Mouse (Mus musculus) v-Abl transformed pro-B cells (cell line): ENCODE results near the gene Serac1.

Source experiments
- in situ Hi-C, 2 experiments: fragments of 400-800 bp; cut with MboI; formaldehyde crosslinking; loops; one replicate each; pipeline ENCODE4 v1.15.1; 2025; ENCODE audit not compliant: unreplicated experiment in 2 of 2

The Serac1 gene

GRCm38 (mm10) chr17:6073405-6073804, 6.1 kb downstream of the Serac1 start:
- in situ Hi-C loops, result no loop called here

GRCm38 (mm10) chr17:6069866-6070265, 9.7 kb downstream of the Serac1 start:
- in situ Hi-C loops, result no loop called here

GRCm38 (mm10) chr17:6067613-6068012, 11.9 kb downstream of the Serac1 start:
- in situ Hi-C loops, result no loop called here

- in situ Hi-C loops, result no loop called here
Observed at GRCm38 (mm10) chr17:6066021-6066420, 13.5 kb downstream of the Serac1 start.

DNA sequence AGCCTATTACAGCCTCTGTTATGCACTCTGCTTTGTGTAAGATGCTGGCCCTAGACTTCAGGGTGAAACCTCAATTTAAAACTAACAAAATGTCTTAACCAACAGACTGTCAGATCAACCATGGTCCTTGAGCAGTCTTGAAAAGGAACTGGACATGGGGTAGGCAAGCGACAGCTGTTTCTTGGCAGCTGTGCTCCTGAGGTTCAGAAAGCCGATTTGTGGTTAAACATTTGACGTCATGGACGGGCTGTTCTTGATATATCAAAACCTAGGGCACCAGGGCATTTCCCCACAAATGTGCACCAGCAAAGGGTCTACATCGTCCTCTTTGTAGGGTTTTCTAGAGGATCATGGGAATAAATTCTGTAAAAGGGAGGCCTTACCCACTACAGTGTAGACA, 16.0 kb downstream of the Serac1 start:
- in situ Hi-C loops, result no loop called here

DNA sequence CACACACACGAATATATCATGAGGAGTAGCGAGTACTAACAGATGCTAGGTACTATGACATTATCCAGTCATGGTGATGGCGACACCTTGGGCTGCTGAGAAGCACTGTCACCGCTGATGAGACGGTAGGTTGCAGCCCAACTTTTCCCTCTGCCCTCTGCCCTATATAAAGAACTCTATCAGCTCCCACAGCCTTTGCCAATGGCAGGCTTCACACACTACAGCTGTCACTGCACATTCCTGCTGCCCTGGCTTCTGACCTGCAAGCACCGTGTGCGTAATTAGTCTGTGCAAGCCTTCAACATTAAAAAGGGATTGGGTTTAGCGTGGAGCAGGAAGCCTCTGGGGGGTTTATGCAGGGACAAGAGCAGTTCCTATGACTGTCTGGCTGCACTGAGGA, 16.7 kb downstream of the Serac1 start:
- in situ Hi-C loops, result no loop called here

GRCm38 (mm10) chr17:6054934-6055355, 24.6 kb downstream of the Serac1 start:
- in situ Hi-C loops, result no loop called here

DNA sequence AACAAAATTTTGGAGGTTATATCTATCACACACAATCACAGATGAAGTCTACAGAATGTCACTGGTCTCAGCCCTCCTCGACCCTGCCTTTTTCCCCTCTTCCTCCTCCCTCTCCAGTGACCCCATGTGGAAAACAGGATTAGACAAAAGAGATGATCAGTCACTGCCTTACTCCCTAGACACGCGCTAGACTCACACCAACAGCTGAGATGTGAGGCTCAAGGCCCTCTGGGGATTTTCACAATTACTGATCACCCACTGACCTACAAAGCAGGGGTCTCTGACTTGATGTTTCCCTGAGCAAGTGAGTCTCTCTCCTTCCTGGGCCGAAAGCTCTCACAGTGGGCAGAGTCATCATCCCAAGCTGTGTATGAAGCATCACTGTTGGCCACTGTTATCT, 26.7 kb downstream of the Serac1 start:
- in situ Hi-C loops, result no loop called here

GRCm38 (mm10) chr17:6037507-6037906, 42.0 kb downstream of the Serac1 start:
- in situ Hi-C loops, result no loop called here

DNA sequence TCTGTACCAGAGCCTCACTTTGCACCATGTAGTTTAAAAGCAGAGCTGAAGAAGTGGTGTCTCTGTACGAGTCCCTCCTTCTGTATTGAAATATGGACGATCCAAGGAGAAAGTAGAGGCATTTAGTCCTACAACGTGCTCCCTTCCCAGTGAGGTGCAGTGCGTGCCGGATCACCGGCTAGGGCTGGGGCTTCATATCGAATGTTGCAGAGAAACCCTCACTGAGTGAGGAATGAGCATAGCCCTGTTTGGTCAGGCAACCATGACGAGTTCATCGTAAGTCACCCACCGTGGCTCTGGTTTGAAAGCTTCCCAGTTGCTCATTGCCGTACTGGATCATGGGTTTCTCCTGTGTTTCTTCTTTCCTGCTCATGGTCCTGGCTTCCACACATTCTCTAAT, 42.7 kb downstream of the Serac1 start:
- in situ Hi-C loops, result no loop called here

- in situ Hi-C loops, result no loop called here
Observed at GRCm38 (mm10) chr17:6036458-6036857, 43.1 kb downstream of the Serac1 start.

- in situ Hi-C loops, result no loop called here
Observed at GRCm38 (mm10) chr17:6035661-6036060, 43.9 kb downstream of the Serac1 start.

DNA sequence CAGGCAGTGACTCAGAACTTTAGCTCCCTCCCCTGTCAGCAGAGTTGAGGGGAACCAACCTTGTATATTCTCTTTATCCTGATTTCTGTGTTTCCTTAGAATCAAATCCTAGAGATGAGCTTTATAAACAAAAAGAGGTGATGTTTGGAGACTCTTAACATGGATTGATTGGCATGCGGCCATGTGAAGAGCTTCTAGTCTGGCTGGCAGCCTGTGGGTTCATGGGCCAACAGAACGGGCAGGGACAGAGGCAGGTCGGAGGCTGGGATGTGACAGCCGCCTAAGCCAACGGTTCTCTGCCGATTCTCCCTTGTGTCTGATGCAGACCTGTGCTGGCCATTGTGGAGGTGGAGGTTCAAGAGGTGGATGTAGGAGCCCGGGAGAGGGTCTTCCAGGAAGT, 53.7 kb downstream of the Serac1 start:
- in situ Hi-C loops, result no loop called here

- in situ Hi-C loops, result loop anchor here (5.0 to 25.0 kb wide), 3 partner anchors 84 to 589 kb away; no protein-coding TSS in a partner anchor
Observed at GRCm38 (mm10) chr17:6021374-6021789, 58.2 kb downstream of the Serac1 start.

GRCm38 (mm10) chr17:6020636-6021035, 58.9 kb downstream of the Serac1 start:
- in situ Hi-C loops, result loop anchor here (5.0 to 25.0 kb wide), 3 partner anchors 83 to 588 kb away; no protein-coding TSS in a partner anchor

GRCm38 (mm10) chr17:6019776-6020175, 59.8 kb downstream of the Serac1 start:
- in situ Hi-C loops, result loop anchor here (5.0 to 25.0 kb wide), 3 partner anchors 82 to 587 kb away; no protein-coding TSS in a partner anchor

- in situ Hi-C loops, result loop anchor here in 1 of 2 experiments (25.0 kb wide), 1 partner anchor 231 kb away; no protein-coding TSS in a partner anchor
Observed at GRCm38 (mm10) chr17:6018348-6018747, 61.2 kb downstream of the Serac1 start.

DNA sequence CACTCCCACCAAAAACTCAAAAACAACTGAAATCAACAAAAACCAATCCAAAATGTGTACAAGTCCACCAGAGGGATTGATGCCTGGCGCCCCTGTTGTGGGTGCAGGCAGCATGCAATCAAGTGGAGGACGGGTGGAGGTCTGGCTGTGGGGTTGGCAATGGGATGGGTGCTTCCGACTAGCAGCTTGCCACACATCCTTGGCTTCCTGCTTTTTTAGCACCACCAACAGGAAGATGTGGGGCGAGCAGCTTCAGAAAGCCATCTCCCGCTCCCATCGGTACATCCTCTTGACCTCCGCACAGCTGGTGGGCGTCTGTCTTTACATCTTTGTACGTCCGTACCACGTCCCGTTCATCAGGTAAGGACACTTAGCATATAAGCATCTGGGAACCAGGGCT, 62.3 kb downstream of the Serac1 start:
- in situ Hi-C loops, result loop anchor here in 1 of 2 experiments (25.0 kb wide), 1 partner anchor 230 kb away; no protein-coding TSS in a partner anchor

DNA sequence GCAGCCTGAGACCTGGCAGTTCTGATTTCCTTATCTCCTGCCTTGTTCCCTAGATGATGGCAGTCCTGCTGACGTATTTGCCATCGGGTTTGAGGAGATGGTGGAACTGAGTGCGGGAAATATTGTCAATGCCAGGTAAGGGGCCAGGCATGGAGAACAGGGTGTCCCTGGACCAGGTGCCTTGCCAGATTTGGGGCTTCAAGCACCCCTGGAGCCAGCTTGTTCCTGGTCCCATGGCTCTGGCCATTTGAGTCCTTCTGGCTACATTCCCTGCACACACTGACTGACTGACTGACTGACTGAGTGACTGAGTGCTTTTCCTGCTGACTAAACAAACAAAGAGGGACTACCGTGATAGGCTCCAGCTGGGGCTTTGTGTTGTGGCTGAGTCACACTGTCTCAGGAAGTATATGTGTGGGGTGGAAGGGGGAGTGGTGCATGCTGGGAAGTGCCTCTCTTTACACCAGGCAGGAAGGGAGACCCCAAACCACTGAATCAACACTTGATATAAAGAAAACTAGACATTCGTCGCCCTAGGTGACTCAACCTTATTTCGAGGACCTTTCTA, 63.2 kb downstream of the Serac1 start:
- in situ Hi-C loops, result loop anchor here in 1 of 2 experiments (25.0 kb wide), 1 partner anchor 229 kb away; no protein-coding TSS in a partner anchor

GRCm38 (mm10) chr17:6014985-6015384, 64.6 kb downstream of the Serac1 start:
- in situ Hi-C loops, result loop anchor here (5.0 to 25.0 kb wide), 2 partner anchors 218 to 228 kb away; no protein-coding TSS in a partner anchor

GRCm38 (mm10) chr17:6013079-6013478, 66.5 kb downstream of the Serac1 start:
- in situ Hi-C loops, result loop anchor here (5.0 to 25.0 kb wide), 2 partner anchors 216 to 226 kb away; no protein-coding TSS in a partner anchor

DNA sequence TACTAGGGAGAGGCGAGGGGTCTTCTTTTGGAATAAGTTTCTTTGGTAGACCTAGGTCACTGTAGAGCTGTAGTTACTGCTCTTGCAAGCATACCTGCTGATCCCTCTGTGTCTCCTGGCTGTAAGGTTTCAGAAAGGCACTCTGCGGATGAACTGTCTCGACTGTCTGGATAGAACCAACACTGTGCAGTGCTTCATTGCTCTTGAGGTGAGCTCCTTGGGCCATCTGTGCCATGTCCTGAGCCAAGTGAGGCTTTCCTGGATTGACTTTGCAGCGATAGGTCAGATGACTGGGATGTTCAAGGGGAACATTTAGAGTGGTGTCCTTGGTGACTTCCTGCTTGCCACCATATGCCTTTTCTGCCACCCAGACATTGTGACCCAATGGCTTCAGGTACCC, 69.9 kb downstream of the Serac1 start:
- in situ Hi-C loops, result loop anchor here (5.0 to 25.0 kb wide), 4 partner anchors 55 to 265 kb away; no protein-coding TSS in a partner anchor
